1 mouse cellular context compared by ENCODE assay signal in genomic region chr5:100500458-100500961, GRCm38 (mm10).
TF ChIP-seq lines count a peak whose summit lies in the region.

Gene Lin54, minus strand, starts transcription at chr5:100500639.

TF ChIP-seq in CH12.LX, 34 proteins besides CTCF, POLR2A, EP300 and RAD21 (continued from another document):
- TF ChIP-seq UBTF (IDR thresholded peaks at IDR 0.05; ENCODE audit: low read depth, low read length) = no peak; the same call in 1 of the 2 replicates
- TF ChIP-seq MYC (IDR thresholded peaks at IDR 0.05; ENCODE audit: low read depth, low read length) = no peak
- TF ChIP-seq NRF1 (IDR thresholded peaks at IDR 0.05; ENCODE audit: low read depth, low read length) = peak; percentile 77
- peak; percentile 69; the same call in 1 of the 2 replicates for TF ChIP-seq MAX (IDR thresholded peaks at IDR 0.05; ENCODE audit: low read length)
- 0 out of 2 replicates have a peak, but pooled peaks have one; percentile 25 for TF ChIP-seq HCFC1 (IDR thresholded peaks at IDR 0.05; ENCODE audit: low read depth, low read length)
- peak; percentile 63; the same call in 1 of the 2 replicates for TF ChIP-seq MAFK (IDR thresholded peaks at IDR 0.05; ENCODE audit: insufficient replicate concordance, low read length)
- no peak for TF ChIP-seq JUND (conservative IDR thresholded peaks at IDR 0.05; ENCODE audit: low read depth, low read length)
- TF ChIP-seq JUN (IDR thresholded peaks at IDR 0.05; ENCODE audit: insufficient read depth, low read depth, low read length) = no peak
- peak; percentile 95 for TF ChIP-seq BHLHE40 (IDR thresholded peaks at IDR 0.05; ENCODE audit: low read depth, low read length)
